Mouse (Mus musculus) mouse trophoblast stem cell (cell line): Measurements from ENCODE around the gene Gm11009.
"Not testable (repeated sequence)": the region's sequence is repeated elsewhere in the genome, so short reads cannot be mapped to it uniquely, and the experiment has no call there.

Experiments used
- in situ Hi-C, 2 experiments: fragments of 300-500 bp; cut with MseI, MboI; formaldehyde crosslinking; loops; 2 replicates in 1 of 2; 3 replicates in 1 of 2; pipeline ENCODE4 v1.15.1; 2025

The Gm11009 gene

GRCm38 (mm10) chr2:176319394-176319793, at the start of gene Gm11009:
Gene Gm11009 (minus strand): TSS chr2:176319494.
- in situ Hi-C loops, result not testable (repeated sequence)
